Mouse (Mus musculus) inflammation-experienced regulatory T-cells, adult 6 months (primary cell): ENCODE measurements around the gene Scml4. TPM values are rescaled to one million over a fixed set of nuclear protein-coding genes. Genes with fewer than 3 reads are reported as not detected.

Experiments used
- ATAC-seq: one replicate; pipeline ENCODE4 v1.8.0; 2017
- polyA plus RNA-seq, 3 experiments: library from polyadenylated mRNA; unstranded; fragments of 100-300 nt; shearing (Covaris generic); gene quantifications; one replicate each; pipeline ENCODE4 v1.2.1; 2017

Scml4 gene
- polyA plus RNA-seq, 3 experiments from 2014 or later, result 14.0 to 48.5 (median 47.5) TPM

GRCm38 (mm10) chr10:42903054-42903453 lies 42.9 kb downstream of the Scml4 start:
- ATAC-seq, result no peak

GRCm38 (mm10) chr10:42908562-42908961 lies 48.4 kb downstream of the Scml4 start:
- ATAC-seq, result peak; percentile 93

- no peak for ATAC-seq
Observed at GRCm38 (mm10) chr10:42910567-42910966, 50.4 kb downstream of the Scml4 start.

- ATAC-seq, result no peak
Observed at GRCm38 (mm10) chr10:42912056-42912455, 51.9 kb downstream of the Scml4 start.

- no peak for ATAC-seq
Observed at GRCm38 (mm10) chr10:42913196-42913595, 53.0 kb downstream of the Scml4 start.

GRCm38 (mm10) chr10:42914146-42914545 lies 54.0 kb downstream of the Scml4 start:
- ATAC-seq, result no peak

GRCm38 (mm10) chr10:42917355-42917754 lies 57.2 kb downstream of the Scml4 start:
- no peak for ATAC-seq

GRCm38 (mm10) chr10:42919786-42920185 lies 59.6 kb downstream of the Scml4 start:
- ATAC-seq, result no peak

GRCm38 (mm10) chr10:42925103-42925866 lies 65.1 kb downstream of the Scml4 start:
- ATAC-seq, result no peak

GRCm38 (mm10) chr10:42930121-42930650 lies 70.0 kb downstream of the Scml4 start:
- ATAC-seq, result no peak

- ATAC-seq, result no peak
Observed at GRCm38 (mm10) chr10:42932862-42933480, 72.8 kb downstream of the Scml4 start.

- peak; percentile 82 for ATAC-seq
Observed at GRCm38 (mm10) chr10:42934672-42935071, 74.5 kb downstream of the Scml4 start.

- no peak for ATAC-seq
Observed at GRCm38 (mm10) chr10:42936205-42936604, 76.0 kb downstream of the Scml4 start.

- no peak for ATAC-seq
Observed at GRCm38 (mm10) chr10:42938361-42938760, 78.2 kb downstream of the Scml4 start.

GRCm38 (mm10) chr10:42939691-42940090 lies 79.5 kb downstream of the Scml4 start:
- no peak for ATAC-seq

GRCm38 (mm10) chr10:42940193-42941050 lies 80.3 kb downstream of the Scml4 start:
- no peak for ATAC-seq

- no peak for ATAC-seq
Observed at GRCm38 (mm10) chr10:42941278-42941677, 81.1 kb downstream of the Scml4 start.

GRCm38 (mm10) chr10:42941697-42942221 lies 81.6 kb downstream of the Scml4 start:
- peak; percentile 67 for ATAC-seq

- no peak for ATAC-seq
Observed at GRCm38 (mm10) chr10:42942300-42942699, 82.1 kb downstream of the Scml4 start.

GRCm38 (mm10) chr10:42945316-42945715 lies 85.1 kb downstream of the Scml4 start:
- no peak for ATAC-seq

GRCm38 (mm10) chr10:42947336-42947735 lies 87.2 kb downstream of the Scml4 start:
- no peak for ATAC-seq

- ATAC-seq, result no peak
Observed at GRCm38 (mm10) chr10:42950252-42950751, 90.1 kb downstream of the Scml4 start.
